Mouse (Mus musculus): ENCODE measurements around the gene Rem2.
A peak's percentile ranks its signal among the peaks of the same experiment; 100 is the strongest.

Gene Rem2

GRCm38 (mm10) chr14:54443712-54444618 is 31.9 kb upstream of the Rem2 start:
- DNase-seq (ENCODE audit: low spot score in 2 of 2), result no peak

GRCm38 (mm10) chr14:54445476-54445875 is 30.4 kb upstream of the Rem2 start:
- DNase-seq (ENCODE audit: low spot score in 2 of 2), result no peak

- no peak for DNase-seq (ENCODE audit: low spot score in 2 of 2)
Measured at GRCm38 (mm10) chr14:54453566-54453965, 22.3 kb upstream of the Rem2 start.

- no peak for DNase-seq (ENCODE audit: low spot score in 2 of 2)
Measured at GRCm38 (mm10) chr14:54454669-54455528, 21.0 kb upstream of the Rem2 start.

GRCm38 (mm10) chr14:54457907-54458569 is 17.9 kb upstream of the Rem2 start:
- DNase-seq (ENCODE audit: low spot score in 2 of 2), result no peak

GRCm38 (mm10) chr14:54462146-54462545 is 13.8 kb upstream of the Rem2 start:
- no peak for DNase-seq (ENCODE audit: low spot score in 2 of 2)

- no peak for DNase-seq (ENCODE audit: low spot score in 2 of 2)
Measured at GRCm38 (mm10) chr14:54463108-54463958, 12.6 kb upstream of the Rem2 start.

- peak; percentile 81 to 82 for DNase-seq (ENCODE audit: low spot score in 2 of 2)
Measured at GRCm38 (mm10) chr14:54463959-54464292, 12.0 kb upstream of the Rem2 start, which contains the start of gene Lrp10. Lrp10 (plus strand) TSS chr14:54464137.

GRCm38 (mm10) chr14:54464293-54465005 is 11.5 kb upstream of the Rem2 start:
- peak; percentile 24 to 30 for DNase-seq (ENCODE audit: low spot score in 2 of 2)

- DNase-seq (ENCODE audit: low spot score in 2 of 2), result no peak
Measured at GRCm38 (mm10) chr14:54471467-54471866, 4.4 kb upstream of the Rem2 start.

- no peak for DNase-seq (ENCODE audit: low spot score in 2 of 2)
Measured at GRCm38 (mm10) chr14:54472671-54473070, 3.2 kb upstream of the Rem2 start.

GRCm38 (mm10) chr14:54474744-54475143 is 1.2 kb upstream of the Rem2 start:
- DNase-seq (ENCODE audit: low spot score in 2 of 2), result no peak

- no peak for DNase-seq (ENCODE audit: low spot score in 2 of 2)
Measured at GRCm38 (mm10) chr14:54477172-54477909, 1.4 kb downstream of the Rem2 start.

GRCm38 (mm10) chr14:54479451-54479920 is 3.6 kb downstream of the Rem2 start:
- DNase-seq (ENCODE audit: low spot score in 2 of 2), result no peak

GRCm38 (mm10) chr14:54480673-54481072 is 4.8 kb downstream of the Rem2 start:
- no peak for DNase-seq (ENCODE audit: low spot score in 2 of 2)

- DNase-seq (ENCODE audit: low spot score in 2 of 2), result no peak
Measured at GRCm38 (mm10) chr14:54481402-54481801, 5.5 kb downstream of the Rem2 start.

GRCm38 (mm10) chr14:54482498-54482897 is 6.6 kb downstream of the Rem2 start:
- no peak for DNase-seq (ENCODE audit: low spot score in 2 of 2)

GRCm38 (mm10) chr14:54485899-54486298 is 10.0 kb downstream of the Rem2 start:
- DNase-seq (ENCODE audit: low spot score in 2 of 2), result no peak

- DNase-seq (ENCODE audit: low spot score in 2 of 2), result no peak
Measured at GRCm38 (mm10) chr14:54487732-54488131, 11.8 kb downstream of the Rem2 start.

GRCm38 (mm10) chr14:54488350-54488749 is 12.4 kb downstream of the Rem2 start:
- no peak for DNase-seq (ENCODE audit: low spot score in 2 of 2)

Data from frontal cortex, postnatal 36 days (tissue).